Mouse (Mus musculus) CH12.LX (cell line): Measurements from ENCODE around the gene Cpa1.

Experiments
- CTCF ChIP-seq, 2 experiments: IDR thresholded peaks in 1 of 2; conservative IDR thresholded peaks in 1 of 2; 2 replicates each; pipeline ENCODE4 v1.5.1; 2011 to 2012; ENCODE audit warnings: low read depth in 2 of 2, low read length in 2 of 2, improper control_type of control experiment in 1 of 2, inconsistent platforms in 1 of 2, mild to moderate bottlenecking in 1 of 2, moderate library complexity in 1 of 2
- E2F4 ChIP-seq: IDR thresholded peaks from 2 replicates; pipeline ENCODE4 v1.6.1; 2011; ENCODE audit warnings: low read depth, low read length, improper control_type of control experiment; ENCODE audit not compliant: insufficient replicate concordance
- KAT2A ChIP-seq: IDR thresholded peaks from 2 replicates; pipeline ENCODE4 v1.6.1; 2012; ENCODE audit warnings: low read length, improper control_type of control experiment, inconsistent platforms; ENCODE audit not compliant: insufficient replicate concordance
- MAFK ChIP-seq: IDR thresholded peaks from 2 replicates; pipeline ENCODE4 v1.6.1; 2011; ENCODE audit warnings: low read length, improper control_type of control experiment; ENCODE audit not compliant: insufficient replicate concordance
- NELFE ChIP-seq: IDR thresholded peaks from 2 replicates; pipeline ENCODE4 v1.6.1; 2011; ENCODE audit warnings: low read depth, low read length, improper control_type of control experiment
- POLR2A ChIP-seq: IDR thresholded peaks from 2 replicates; pipeline ENCODE4 v1.6.1; 2011; ENCODE audit warnings: low read depth, mild to moderate bottlenecking, improper control_type of control experiment, low read length
- SMC3 ChIP-seq: IDR thresholded peaks from 2 replicates; pipeline ENCODE4 v1.6.1; 2011; ENCODE audit warnings: low read depth, low read length, improper control_type of control experiment
- ZC3H11A ChIP-seq: IDR thresholded peaks from 2 replicates; pipeline ENCODE4 v1.6.1; 2012; ENCODE audit warnings: low read depth, mild to moderate bottlenecking, inconsistent platforms, low read length, improper control_type of control experiment

- TF ChIP-seq POLR2A, result no peak
- no peak for TF ChIP-seq ZC3H11A
- TF ChIP-seq CTCF (conservative IDR thresholded peaks at IDR 0.05 in 1 of 2, IDR thresholded peaks at IDR 0.05 in 1 of 2; ENCODE audit: low read depth in 2 of 2, low read length in 2 of 2), result no peak
- no peak for TF ChIP-seq MAFK
- TF ChIP-seq E2F4, result no peak
- no peak for TF ChIP-seq KAT2A
- TF ChIP-seq SMC3, result no peak
- TF ChIP-seq NELFE, result no peak
These were observed 3.6 kb upstream of the Cpa1 start for GRCm38 (mm10) chr6:30635361-30635862.
